Mouse (Mus musculus): ENCODE measurements around the gene Six4.
"Not testable (repeated sequence)": the region's sequence is repeated elsewhere in the genome, so short reads cannot be mapped to it uniquely, and the experiment has no call there.

The Six4 gene

DNA sequence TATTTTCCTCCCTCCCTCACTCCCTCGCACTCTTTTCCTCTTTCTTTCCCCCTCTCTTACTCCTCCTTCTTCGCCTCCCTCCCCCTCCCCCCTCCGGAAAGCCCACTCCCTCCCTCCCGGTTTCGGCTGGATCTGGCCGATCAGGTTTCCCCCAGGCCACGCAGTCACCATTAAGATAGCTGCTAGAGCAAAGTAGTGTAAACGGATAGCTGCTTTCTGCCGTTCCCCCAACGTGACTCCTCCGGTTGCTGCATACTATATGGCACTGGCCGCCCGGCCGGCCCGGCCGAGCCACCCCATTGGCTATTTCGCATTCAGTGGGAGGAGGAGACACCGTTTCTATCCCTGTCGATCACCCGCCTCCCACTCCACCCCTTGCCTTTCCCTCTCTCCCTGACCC lies at the start of gene Six4:
Gene Six4, minus strand, starts transcription at position 261 of the 400 bp plus-strand sequence.
- in situ Hi-C loops (cut with MboI, MseI): loop anchor here (5.0 kb wide), 1 partner anchor 61 kb away; the partner anchor contains the start of gene Six1

DNA sequence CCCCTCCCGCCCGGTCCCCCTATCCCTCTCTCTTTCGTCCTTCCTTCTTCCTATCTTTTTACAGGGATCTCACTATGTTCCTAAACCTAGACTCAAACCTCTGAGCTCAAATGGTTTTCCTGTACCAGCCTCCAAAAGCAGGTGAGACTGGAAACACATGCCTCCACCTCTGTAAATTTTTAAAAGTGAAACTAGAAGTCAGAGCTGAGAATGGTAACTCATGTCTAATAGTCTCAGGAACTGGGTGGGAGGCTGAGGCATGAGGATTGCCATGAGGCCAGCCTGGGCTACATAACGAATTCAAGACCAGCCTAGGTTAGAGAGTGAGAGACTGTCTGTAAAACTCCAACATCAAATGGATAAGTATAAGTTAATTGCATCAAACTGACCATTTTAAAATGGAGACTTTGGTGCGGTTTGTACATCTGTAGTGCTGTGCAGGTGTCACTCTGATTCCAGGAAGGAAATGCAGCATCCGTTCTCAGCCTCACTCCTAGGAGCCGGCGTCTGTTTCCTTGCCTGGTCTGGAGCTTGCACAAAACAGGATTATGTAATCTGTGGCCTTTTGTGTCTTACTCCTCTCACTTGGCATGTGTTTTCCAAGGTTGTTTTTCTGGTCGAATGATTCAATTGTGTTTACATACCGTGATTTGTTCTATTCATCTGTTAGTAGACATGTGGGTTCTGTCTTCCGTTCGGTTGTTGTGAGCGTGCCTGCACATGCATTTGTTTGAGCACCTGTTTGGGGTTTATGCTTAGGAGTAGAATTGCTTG lies 49.3 kb upstream of the Six4 start:
- in situ Hi-C loops (cut with MboI, MseI): no loop called here

DNA sequence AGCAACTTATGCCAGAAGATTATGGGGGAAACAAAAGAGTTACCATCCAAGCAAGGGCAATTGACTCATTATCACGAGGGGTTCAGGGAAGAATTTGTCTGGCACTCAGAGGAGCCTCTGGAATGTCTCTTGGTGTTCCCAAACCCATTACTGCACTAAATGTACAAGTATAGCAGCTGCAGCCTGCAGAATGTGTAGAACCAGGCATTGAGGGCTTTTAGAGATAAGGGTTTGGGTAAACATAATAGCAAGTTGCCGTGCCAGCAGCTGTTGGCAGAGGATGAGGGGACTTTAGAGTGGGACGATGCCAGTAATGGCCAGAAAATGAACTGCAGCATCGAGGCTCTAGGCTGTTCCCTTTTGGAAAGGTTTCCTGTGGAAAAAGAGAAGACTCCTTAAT lies 47.1 kb upstream of the Six4 start:
- in situ Hi-C loops (cut with MboI, MseI): no loop called here

DNA sequence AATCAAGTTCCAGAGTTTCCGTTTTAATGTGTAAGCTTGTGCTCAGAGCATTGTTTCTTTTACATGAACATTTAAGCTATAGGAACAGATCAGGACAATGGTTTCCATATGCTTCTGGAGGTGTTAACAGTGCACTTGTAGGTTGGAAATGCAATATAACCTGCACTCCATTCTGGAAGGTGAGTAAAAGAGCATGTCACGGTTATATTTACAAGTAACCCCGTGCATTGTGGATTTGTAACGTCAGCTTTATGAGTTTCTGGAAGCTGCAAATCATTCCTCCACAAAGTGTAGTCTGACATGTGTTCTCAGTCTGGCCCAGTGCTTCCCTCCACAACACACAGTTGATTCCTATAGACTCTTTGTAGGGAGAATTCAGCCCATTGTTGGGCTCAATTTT lies 40.9 kb upstream of the Six4 start:
- in situ Hi-C loops (cut with MboI, MseI): no loop called here

DNA sequence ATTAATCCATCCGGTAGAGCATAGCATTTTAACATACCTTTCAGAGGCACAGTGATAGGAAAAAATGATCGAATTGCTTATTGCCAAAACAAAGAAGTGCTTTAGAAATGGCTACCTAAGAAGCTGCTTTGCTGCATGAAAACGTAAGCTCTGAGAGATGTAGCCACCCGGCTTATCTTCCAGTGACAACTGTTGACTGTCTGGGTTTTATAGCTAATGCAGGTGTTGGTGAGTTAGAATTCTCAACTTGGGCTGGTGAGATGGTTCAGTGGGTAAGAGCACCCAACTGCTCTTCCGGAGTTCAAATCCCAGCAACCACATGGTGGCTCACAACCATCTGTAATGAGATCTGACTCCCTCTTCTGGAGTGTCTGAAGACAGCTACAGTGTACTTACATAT lies 37.8 kb upstream of the Six4 start:
- in situ Hi-C loops (cut with MboI, MseI): not testable (repeated sequence)

DNA sequence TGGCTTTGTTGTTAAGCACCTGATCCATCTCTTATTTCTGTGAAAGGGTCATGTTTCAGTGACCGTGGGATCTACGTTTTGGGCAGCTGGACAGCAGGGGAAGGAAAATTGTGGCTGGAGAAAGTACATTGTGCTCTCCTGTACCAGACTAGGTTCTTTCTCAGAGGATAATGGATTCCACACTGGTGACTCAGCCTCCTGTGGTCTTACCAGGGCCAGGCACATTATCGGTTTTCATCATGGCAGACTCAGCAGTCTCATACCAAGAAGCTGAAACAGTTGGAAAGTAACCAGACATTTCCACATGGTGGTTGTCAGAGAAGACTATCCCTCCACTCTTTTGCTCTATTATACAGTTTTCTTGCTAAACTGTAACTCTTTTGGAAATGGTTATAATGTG lies 34.0 kb upstream of the Six4 start:
- in situ Hi-C loops (cut with MboI, MseI): no loop called here

DNA sequence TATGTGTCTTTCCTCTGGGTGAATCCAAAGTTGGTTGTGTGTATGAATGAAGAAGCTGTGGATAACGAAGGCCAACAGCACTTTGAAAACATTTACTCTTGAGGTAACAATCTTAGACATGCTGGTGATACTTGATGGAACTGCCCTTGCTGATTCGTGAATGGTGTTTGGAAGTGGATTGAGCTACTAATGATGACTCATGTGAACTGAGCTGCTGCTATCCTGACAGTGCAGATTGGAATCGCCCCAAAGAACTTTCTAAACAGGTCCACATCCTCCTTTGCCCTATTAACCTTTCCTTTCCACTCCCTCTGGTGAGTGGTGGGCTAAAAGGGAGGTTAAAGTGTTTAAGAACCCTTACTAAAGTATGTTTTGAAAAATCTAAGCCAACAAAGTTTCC lies 27.5 kb upstream of the Six4 start:
- in situ Hi-C loops (cut with MboI, MseI): loop anchor here (5.0 kb wide), 1 partner anchor 102 kb away; no protein-coding TSS in a partner anchor

DNA sequence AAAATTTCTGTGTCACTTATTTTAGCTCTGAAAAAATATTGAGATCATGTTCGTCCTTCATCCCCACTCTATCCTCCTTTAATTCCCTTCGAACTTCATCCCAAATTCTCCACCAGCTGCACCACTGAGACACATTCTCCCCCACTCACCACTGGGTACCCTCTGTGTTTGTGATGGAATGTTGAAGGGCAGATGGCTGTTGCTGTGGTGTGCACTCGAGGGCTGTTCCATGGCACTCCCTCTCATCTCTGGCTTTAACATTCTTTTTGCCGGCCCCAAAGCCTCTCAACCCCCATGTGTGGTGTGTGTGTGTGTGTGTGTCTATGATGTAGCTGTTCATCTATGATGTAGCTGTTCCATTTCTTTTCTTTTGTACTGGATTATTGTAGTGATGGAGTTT lies 12.0 kb upstream of the Six4 start:
- in situ Hi-C loops (cut with MboI, MseI): no loop called here

DNA sequence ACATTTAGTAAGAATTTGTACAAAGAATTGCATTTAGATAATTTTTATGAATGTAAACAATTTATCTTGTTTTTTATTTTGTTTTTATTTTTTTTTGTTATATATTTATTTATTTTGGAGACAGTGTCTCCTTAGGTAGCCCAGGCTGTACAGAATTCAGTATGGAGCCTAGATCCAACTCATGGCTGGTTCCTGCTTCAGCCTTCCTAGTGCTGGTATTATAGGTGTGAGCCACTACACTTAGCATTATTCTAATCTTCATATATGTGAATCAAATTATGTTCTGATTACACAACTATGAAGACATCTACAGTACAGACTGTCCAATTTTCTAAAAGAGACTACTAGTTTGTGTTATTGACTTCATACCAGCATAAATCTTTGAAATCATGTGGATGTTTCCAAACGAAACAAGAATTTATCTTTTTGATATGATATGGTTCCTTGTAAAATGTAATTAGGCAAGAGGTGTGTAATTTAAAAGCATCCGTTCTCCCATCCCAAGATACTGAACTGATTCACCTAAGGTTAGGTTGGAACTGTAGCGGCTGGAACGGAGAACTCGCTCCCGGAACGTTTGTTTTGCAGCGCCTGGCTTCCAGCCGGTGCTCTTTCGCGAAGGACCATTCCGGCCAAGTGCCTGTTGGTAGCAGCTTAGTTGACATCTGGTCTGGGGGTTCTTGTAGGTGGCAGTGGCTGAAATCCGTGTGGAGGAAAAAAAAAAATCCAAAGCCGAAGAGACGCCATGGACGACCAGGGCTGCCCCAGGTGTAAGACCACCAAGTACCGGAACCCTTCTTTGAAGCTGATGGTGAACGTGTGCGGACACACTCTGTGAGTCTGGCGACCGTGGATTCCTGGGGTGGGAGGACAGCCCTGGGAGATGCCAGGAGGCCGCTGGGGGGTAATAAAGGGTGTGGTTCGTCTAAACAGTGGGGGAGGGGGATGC lies 10.1 kb upstream of the Six4 start, which contains the start of gene Mnat1:
Gene Mnat1, plus strand, starts transcription at position 625 of the 949 bp plus-strand sequence.
- in situ Hi-C loops (cut with MboI, MseI): no loop called here

DNA sequence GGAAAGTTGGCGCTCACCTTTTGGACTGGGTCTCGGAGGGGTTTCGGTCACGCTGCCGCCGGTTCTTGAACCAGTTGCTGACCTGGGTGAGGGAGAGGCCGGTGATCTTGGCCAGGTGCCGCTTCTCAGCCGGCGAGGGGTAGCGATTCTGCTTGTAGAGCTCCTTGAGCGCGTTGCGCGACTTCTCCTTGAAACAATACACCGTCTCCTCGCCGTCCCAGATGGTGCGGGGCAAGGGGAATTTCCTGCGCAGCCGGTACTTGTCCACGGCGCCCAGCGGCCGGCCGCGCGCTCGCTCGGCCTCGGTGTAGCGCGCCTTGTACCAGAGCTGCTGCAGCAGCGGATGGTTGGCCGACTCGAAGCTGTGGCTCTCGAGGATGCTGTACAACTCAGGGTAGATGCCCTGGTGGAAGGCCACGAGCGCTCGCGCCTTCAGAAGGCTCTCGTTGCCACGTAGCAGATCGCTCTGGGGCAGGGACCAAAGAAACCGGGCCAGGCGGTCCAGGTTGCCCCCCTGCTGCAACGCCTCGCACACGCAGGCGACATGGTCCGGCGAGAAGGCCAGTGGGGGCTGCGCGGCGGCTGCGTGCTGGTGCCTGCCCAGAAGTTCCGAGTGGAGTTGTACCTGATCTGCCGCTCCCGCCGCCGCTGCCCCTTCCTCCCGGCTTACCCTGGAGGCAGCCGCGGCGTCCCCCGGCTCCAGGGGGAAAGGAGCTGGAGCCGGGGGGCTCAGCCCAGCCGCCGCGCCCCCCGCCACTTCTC lies 749 bp downstream of the Six4 start:
- in situ Hi-C loops (cut with MboI, MseI): loop anchor here (5.0 kb wide), 1 partner anchor 60 kb away; the partner anchor contains the start of gene Six1

DNA sequence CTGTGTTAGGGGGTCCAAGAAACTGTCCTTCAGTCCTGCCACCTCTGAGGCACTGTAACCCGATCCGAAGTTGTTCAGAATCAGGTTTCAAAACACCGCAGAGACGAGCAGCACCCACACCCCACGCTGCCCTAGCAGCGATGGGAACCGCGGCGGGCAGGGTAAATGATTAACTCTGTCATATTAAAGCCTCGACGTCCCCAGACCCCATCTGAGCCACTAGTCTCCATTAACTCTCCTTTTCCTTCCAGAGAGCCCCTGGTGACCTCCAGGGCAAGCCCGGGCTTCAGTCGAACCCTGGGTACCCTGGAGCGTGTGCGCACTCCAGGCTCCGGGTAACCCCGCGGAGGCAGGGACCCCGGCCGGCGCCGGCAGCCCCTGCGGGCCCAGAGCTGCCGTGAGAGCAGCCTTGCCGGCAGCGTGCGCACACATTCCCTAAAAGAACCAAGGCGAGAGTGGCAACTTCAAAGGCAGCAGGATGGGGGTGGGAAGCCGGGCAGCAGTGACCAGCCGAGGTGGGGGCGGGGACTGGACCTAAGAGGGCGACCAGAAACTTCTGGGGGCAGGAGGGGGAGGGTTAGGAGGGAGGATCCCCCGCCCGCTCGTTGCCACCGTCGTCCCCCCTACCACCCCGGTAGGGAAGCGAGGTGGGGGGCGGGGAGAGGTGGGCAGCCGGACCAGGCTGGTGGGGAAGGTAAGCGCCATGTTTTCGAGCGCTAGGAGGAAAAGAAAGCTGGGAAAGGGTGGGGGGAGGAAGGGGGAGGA lies 1.5 kb downstream of the Six4 start:
- in situ Hi-C loops (cut with MboI, MseI): loop anchor here (5.0 kb wide), 1 partner anchor 59 kb away; the partner anchor contains the start of gene Six1

DNA sequence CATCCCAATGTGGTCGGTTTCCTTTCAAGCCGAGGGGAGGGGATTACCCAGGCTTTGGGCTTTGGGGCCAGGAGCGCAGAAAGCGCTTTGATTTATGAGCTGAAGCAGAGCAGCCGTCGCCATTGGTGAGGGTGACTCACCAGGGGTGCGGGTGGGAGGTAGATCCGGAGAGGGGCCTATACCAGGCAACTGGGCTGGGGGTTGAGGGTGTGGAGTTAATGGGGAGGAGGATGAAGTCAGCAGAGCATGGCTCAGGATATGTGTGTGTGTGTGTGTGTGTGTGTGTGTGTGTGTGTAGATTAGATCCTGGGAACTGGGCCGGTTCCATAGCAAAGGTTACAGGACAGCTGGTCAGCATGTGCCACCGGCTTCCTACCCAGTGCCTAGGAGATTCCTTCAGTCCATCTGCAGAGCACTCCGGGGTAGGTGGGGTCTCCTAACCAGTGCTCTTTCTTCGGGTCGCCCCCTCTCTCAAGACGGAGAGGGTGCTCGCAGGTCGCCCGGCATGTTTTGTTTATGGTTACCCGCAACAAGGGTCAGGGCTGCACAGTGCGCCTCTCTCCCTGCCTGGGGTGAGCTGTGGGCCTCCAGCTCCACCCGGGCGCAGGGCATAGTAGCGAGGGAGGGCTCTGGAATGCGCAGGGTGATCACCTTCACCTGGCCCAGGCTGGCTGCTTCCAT lies 2.7 kb downstream of the Six4 start:
- in situ Hi-C loops (cut with MboI, MseI): loop anchor here (5.0 kb wide), 1 partner anchor 58 kb away; the partner anchor contains the start of gene Six1

DNA sequence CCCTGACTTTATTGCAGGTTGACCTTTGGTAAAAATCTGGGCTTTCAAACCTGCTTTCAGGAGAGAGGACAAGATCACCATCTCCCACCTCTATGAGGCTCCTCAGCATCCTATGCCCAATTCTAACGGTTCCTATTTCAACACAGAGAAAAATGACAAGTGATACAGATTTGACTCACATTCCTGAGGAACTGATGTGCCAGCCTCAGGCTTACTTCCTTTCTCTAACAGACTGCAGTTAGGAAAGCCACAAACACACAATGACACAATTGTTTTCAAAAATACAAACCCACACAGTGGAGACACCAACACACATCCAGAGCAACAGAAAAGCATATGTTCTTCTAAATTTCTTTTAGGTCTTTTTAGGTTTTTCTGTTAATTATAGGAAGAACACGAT lies 5.4 kb downstream of the Six4 start:
- in situ Hi-C loops (cut with MboI, MseI): no loop called here

DNA sequence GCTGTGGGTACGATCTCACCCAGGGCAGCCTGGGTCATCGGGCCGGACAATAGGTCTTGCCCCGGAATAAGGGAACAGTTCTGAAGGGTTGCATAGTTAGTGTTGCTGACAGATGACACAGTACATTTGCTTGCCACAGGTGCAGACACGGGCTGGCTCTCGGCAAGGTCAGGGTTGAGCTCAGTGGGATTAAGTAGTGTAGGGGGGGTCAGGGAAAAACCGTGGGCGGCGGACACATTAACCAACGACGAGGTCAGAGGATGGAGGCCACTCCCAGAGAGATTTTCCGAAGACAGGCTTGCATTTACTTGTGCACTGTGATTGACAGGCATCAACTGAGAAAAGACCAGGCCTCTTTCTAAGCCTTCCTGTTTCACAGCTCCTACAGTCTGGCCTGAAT lies 9.5 kb downstream of the Six4 start:
- in situ Hi-C loops (cut with MboI, MseI): loop anchor here (5.0 kb wide), 1 partner anchor 344 kb away; no protein-coding TSS in a partner anchor

DNA sequence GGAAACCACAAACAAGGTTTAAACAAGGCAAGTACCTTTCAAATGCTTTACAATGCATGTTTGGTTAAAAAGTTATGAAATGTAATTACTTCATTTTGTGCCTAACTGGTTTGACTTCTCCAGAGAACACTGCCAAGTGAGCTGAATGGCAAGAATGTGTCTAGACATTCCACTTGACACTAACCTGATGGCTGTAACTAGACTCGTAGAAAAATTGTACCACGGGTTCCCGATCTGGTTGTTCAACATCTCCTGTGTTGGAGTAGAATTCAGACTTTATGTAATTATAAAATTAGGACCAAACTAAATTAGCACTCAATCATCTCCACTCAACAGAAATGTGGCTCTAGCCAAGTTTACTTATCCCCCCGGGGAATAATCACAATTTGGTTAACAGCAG lies 14.7 kb downstream of the Six4 start:
- in situ Hi-C loops (cut with MboI, MseI): no loop called here

DNA sequence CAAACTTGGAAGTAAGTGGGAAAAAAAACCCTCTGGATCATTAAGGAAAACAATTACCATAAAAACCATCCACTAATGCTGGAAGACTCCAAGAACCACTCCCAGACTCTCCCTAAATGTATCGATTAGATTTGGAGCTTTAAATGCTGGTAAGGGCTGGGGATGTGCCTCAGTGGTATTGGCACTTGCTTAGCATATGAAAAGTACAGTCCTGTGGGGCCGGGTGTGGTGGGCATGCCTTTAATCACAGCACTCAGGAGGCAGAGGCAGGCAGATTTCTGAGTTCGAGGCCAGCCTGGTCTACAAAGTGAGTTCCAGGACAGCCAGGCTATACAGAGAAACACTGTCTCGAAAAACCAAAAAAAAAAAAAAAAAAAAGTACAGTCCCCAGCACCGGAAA lies 17.1 kb downstream of the Six4 start:
- in situ Hi-C loops (cut with MboI, MseI): not testable (repeated sequence)

DNA sequence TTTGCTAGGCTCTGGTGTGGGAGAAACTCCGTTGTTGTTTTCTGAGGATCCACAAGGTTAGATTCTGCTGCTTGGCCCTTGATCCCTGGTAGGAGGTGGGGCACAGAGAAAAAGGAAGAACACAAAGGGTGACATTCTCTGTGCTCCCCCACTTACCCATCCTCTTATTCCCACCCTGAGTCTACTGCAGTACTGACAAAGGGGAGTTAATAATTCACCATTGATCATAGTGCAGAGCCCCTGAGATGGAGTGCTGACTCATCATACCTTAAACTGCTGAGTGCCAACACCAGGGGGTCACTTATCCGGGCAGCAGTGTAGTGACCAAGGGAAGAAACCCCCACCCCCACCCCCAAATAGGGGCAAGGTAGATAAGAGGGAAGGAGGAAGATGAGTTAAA lies 18.7 kb downstream of the Six4 start:
- in situ Hi-C loops (cut with MboI, MseI): no loop called here

DNA sequence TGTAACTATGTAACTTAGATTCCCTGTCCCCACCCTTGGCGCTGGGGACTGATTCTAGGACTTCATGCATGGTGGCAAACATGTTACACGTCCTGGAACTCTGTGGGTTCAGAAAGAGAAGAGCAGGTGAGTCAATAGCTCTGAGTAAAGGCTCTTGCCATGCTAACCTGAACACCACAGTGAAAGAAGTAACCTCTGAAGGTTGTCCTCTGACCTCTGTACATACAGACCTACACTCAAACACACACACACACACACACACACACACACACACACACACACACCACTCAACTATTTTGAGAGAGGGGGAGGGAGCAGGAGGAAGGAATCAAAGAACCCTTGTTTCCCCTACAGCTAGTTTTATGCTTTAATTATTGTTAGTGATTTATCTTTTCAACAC lies 19.1 kb downstream of the Six4 start:
- in situ Hi-C loops (cut with MboI, MseI): no loop called here

DNA sequence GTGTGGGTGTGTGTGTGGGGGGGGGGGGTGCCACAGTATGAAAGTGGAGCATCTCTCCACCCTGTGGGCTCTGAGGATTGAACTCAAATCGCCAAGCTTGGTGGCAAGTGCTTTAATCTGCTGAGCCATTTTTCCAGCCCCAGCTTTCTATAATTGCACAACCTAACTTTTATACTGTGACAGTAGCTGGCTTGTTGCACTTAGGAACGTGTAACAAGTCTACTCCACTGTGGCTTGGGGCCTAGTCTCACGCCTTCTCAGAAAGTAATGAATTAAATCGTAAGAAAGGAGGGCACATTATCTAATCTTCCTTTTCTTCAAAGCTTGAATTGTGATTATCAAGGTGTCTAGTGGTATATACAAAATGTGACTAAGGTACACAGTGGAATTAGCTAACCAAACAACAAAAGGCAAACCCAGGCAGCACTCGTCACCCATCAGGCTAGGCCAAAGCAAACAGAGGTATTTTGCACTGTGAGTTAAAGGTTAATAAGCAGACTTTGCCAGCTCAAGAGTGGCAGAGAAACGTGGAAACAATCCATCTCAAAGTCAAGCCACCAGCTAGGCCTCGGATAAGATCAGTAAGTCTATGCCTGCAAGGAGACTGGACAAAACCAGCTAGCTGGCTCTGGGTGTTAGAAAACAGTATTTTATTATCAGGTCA lies 22.5 kb downstream of the Six4 start:
- in situ Hi-C loops (cut with MboI, MseI): no loop called here

DNA sequence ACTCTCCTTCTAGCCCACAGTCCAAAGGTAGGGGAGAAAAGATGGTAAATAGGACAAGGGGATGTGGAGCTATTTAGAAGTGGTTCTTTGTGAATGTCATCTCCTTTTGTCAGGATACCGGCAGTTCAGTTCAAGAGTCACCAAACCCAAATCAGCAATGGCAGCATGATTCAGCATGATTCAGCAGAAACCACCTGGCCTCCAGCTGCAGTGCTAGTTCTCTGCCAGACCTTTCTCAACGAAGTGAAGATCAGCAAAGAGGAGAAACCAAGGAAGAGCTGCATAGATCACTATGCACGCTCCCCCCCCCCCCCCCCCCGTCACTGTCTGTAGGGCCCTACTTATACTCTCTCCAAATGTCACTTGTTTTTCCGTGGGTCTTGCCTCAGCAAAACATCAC lies 24.3 kb downstream of the Six4 start:
- in situ Hi-C loops (cut with MboI, MseI): no loop called here

All from T-helper 2 cell (primary cell).